In the genomic region with DNA sequence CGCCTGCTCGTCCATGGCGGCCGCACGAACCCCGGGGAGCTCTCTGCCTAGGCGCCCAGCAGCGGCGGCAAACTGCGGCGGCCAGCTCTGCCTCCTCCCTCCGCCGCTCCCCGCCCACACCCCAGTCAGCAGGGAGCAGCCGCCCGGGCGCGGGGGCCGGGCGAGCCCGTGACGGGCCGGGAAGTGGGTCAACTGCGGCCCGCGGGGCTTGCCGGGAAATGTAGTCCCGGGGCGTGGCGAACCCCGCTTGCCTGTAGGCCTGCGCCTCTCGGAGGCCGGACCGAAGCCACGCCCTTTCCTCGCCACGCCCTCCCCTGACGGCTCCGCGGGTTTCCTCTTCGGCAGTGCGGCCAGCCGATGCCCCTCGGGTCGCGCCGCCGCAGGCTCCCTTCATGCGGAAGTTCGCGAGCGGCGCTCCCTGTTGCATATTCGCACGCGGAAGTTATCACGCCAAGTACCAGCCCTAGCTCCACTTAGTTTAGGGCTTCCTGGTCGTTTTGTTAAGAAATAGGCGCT, we compare ENCODE assay signal across 8 mouse cellular contexts. TPM values are rescaled to one million over a fixed set of nuclear protein-coding genes. Genes with fewer than 3 reads are reported as not detected.
DNase-seq lines count a peak whose midpoint lies in the region; ATAC-seq and TF ChIP-seq lines count a peak whose summit lies in the region.

No protein-coding gene starts in this region.

- peak overlapping the region; percentile 76 for H3K27ac ChIP-seq in forebrain, embryonic 13.5 days
- H3K27ac ChIP-seq in neural tube, embryonic 15.5 days (replicated peaks), result peak overlapping the region; percentile 88

- H3K36me3 ChIP-seq in E14TG2a.4 (ENCODE audit: insufficient read depth, low read length), result no peaks in the 10 kb centered on the region
- 0 out of 2 replicates have a peak, but pooled peaks cover 4% of the 10 kb centered on the region for H3K36me3 ChIP-seq in forebrain, embryonic 13.5 days (ENCODE audit: poor library complexity, severe bottlenecking)
- H3K36me3 ChIP-seq in neural tube, embryonic 15.5 days, result no peaks in the 10 kb centered on the region

- ATAC-seq in forebrain, embryonic 13.5 days, result peak; percentile 99
- ATAC-seq in neural tube, embryonic 15.5 days (ENCODE audit: low FRiP score), result peak; percentile 99

- peak overlapping the region; percentile 86 for H3K4me2 ChIP-seq in forebrain, embryonic 13.5 days
- peak overlapping the region; percentile 74 for H3K4me2 ChIP-seq in neural tube, embryonic 15.5 days

- under 1% methylated on average over 53 of the region's 60 CpGs for WGBS in forebrain, embryonic 13.5 days
- 0% methylated on average over 58 of the region's 60 CpGs for WGBS in neural tube, embryonic 15.5 days

- intact Hi-C loops in heart, postnatal 14 days (cut with DNase I), result loop anchor here (5.0 kb wide), 1 partner anchor 54 kb away; no protein-coding TSS in a partner anchor

- no peak for TF ChIP-seq CTCF in E14TG2a.4 (conservative IDR thresholded peaks at IDR 0.05; ENCODE audit: low read length)

- peak; percentile 96 for DNase-seq in c-Kit-positive CD71-positive TER-119-positive erythroid progenitor cells, embryonic 14.5 days (ENCODE audit: low spot score)
- DNase-seq in heart, postnatal 14 days, result peak; percentile 100
- peak; percentile 99 for DNase-seq in layer of hippocampus, adult 11-12 months (ENCODE audit: low spot score)
- DNase-seq in lung, adult 18-20 months, result peak; percentile 100
- DNase-seq in testis, postnatal 14 days (ENCODE audit: low spot score), result peak; percentile 99

- peaks cover 32% of the 10 kb centered on the region for H3K4me1 ChIP-seq in E14TG2a.4 (replicated peaks; ENCODE audit: low read depth, low read length)
- H3K4me1 ChIP-seq in forebrain, embryonic 13.5 days, result peaks cover 29% of the 10 kb centered on the region
- H3K4me1 ChIP-seq in neural tube, embryonic 15.5 days, result peaks cover 34% of the 10 kb centered on the region

- H3K9ac ChIP-seq in forebrain, embryonic 13.5 days, result peak overlapping the region; percentile 90
- peak overlapping the region; percentile 95 for H3K9ac ChIP-seq in neural tube, embryonic 15.5 days (replicated peaks)

- H3K9me3 ChIP-seq in E14TG2a.4 (ENCODE audit: low read length), result no peaks in the 10 kb centered on the region
- no peaks in the 10 kb centered on the region for H3K9me3 ChIP-seq in forebrain, embryonic 13.5 days (replicated peaks)
- H3K9me3 ChIP-seq in neural tube, embryonic 15.5 days (replicated peaks), result no peaks in the 10 kb centered on the region

- peak overlapping the region; percentile 99 for H3K4me3 ChIP-seq in E14TG2a.4 (replicated peaks; ENCODE audit: low read length)
- H3K4me3 ChIP-seq in forebrain, embryonic 13.5 days, result peak overlapping the region; percentile 92
- peak overlapping the region; percentile 96 for H3K4me3 ChIP-seq in neural tube, embryonic 15.5 days (replicated peaks)

- H3K27me3 ChIP-seq in E14TG2a.4 (ENCODE audit: insufficient read depth, low read length), result peaks cover 14% of the 10 kb centered on the region
- H3K27me3 ChIP-seq in forebrain, embryonic 13.5 days, result no peaks in the 10 kb centered on the region
- no peaks in the 10 kb centered on the region for H3K27me3 ChIP-seq in neural tube, embryonic 15.5 days (replicated peaks)

RNA-seq across cellular contexts. Expression of a gene that starts 0.5 kb away (rescaled TPM):
- polyA plus RNA-seq in forebrain, embryonic 13.5 days (2015; fragmentation: Nextera tagmentation; extraction: Ambion mirVana), result 4.5 and 5.8 TPM in 2 replicates
- 10 to 100 TPM; 30.1 to 32.2 TPM for total RNA-seq in heart, postnatal 14 days (2021)
- polyA plus RNA-seq in neural tube, embryonic 15.5 days (2015; fragmentation: Nextera tagmentation; extraction: Ambion mirVana), result 4.6 and 4.8 TPM in 2 replicates

Comparison
In these comparisons a context has a peak if more than half of its experiments do, and no peak if none do; other contexts are left out.
1. Peak in every context shown above with its lines: DNase-seq, ATAC-seq, H3K4me3 ChIP-seq and H3K27ac ChIP-seq.